Mouse (Mus musculus) C2C12 (cell line): ENCODE measurements at regions not wholly inside any gene's neighbourhood (a gene's known extent, or its start where the extent isn't known, plus 50 kb on each side); places are given as distances from the start of the nearest gene placed in this dataset.

ENCODE experiments used
- H3K27me3 ChIP-seq: one replicate; pipeline ENCODE4 v1.6.1; 2011; ENCODE audit not compliant: control insufficient read depth, insufficient read depth, insufficient read length
- H3K36me3 ChIP-seq: one replicate; pipeline ENCODE4 v1.6.1; 2011; ENCODE audit not compliant: control insufficient read depth, insufficient read depth
- H3K4me3 ChIP-seq: one replicate; pipeline ENCODE4 v1.5.1; 2011; ENCODE audit warnings: mild to moderate bottlenecking, control low read depth; ENCODE audit not compliant: poor library complexity, insufficient read depth, severe bottlenecking
- H3K79me2 ChIP-seq: one replicate; pipeline ENCODE4 v1.6.1; 2011; ENCODE audit not compliant: control insufficient read depth, insufficient read depth
- H3K79me3 ChIP-seq: one replicate; pipeline ENCODE4 v1.6.1; 2011; ENCODE audit warnings: low read depth, control low read depth
- H3ac ChIP-seq: one replicate; pipeline ENCODE3; 2011; ENCODE audit warnings: low read depth; ENCODE audit not compliant: control insufficient read depth, insufficient read length
- CEBPB ChIP-seq: IDR thresholded peaks from one replicate; pipeline ENCODE4 v1.6.1; 2011; ENCODE audit warnings: low read depth, mild to moderate bottlenecking, control low read depth, moderate library complexity
- CTCF ChIP-seq: IDR thresholded peaks from one replicate; pipeline ENCODE4 v1.5.1; 2011; ENCODE audit not compliant: control insufficient read depth, insufficient read depth, insufficient read length
- FOSL1 ChIP-seq: IDR thresholded peaks from one replicate; pipeline ENCODE4 v1.8.0; 2011; ENCODE audit warnings: mild to moderate bottlenecking, low read length; ENCODE audit not compliant: poor library complexity, insufficient read depth, severe bottlenecking
- MAX ChIP-seq: IDR thresholded peaks from one replicate; pipeline ENCODE4 v1.6.1; 2011; ENCODE audit warnings: mild to moderate bottlenecking, control low read depth
- MYOD1 ChIP-seq: IDR thresholded peaks from one replicate; pipeline ENCODE4 v1.6.1; 2011; ENCODE audit warnings: low read depth; ENCODE audit not compliant: control insufficient read depth, insufficient read length
- MYOG ChIP-seq: IDR thresholded peaks from one replicate; pipeline ENCODE4 v1.6.1; 2011; ENCODE audit not compliant: control insufficient read depth, insufficient read length; ENCODE audit errors: extremely low read depth
- USF1 ChIP-seq: IDR thresholded peaks from one replicate; pipeline ENCODE4 v1.6.1; 2011; ENCODE audit warnings: low read depth, mild to moderate bottlenecking, control low read depth, moderate library complexity

GRCm38 (mm10) chr4:32130594-32130993 is 108.0 kb upstream of the Bach2 start:
- H3K79me2 ChIP-seq: no peaks in the 10 kb centered on the region
- TF ChIP-seq FOSL1: no peak
- TF ChIP-seq MYOD1: no peak
- no peak for TF ChIP-seq CTCF
- no peak for TF ChIP-seq MYOG
- no peak for TF ChIP-seq USF1
- TF ChIP-seq CEBPB: no peak
- no peak for TF ChIP-seq MAX
- H3ac ChIP-seq: no peak overlapping the region
- H3K4me3 ChIP-seq: no peak overlapping the region
- no peaks in the 10 kb centered on the region for H3K27me3 ChIP-seq
- H3K79me3 ChIP-seq: no peaks in the 10 kb centered on the region
- no peaks in the 10 kb centered on the region for H3K36me3 ChIP-seq

GRCm38 (mm10) chr4:32131819-32132218 is 106.8 kb upstream of the Bach2 start:
- H3K36me3 ChIP-seq: no peaks in the 10 kb centered on the region
- no peak overlapping the region for H3ac ChIP-seq
- H3K27me3 ChIP-seq: no peaks in the 10 kb centered on the region
- no peaks in the 10 kb centered on the region for H3K79me2 ChIP-seq
- H3K79me3 ChIP-seq: no peaks in the 10 kb centered on the region
- no peak overlapping the region for H3K4me3 ChIP-seq
- no peak for TF ChIP-seq MYOG
- no peak for TF ChIP-seq CEBPB
- TF ChIP-seq FOSL1: no peak
- TF ChIP-seq USF1: no peak
- TF ChIP-seq CTCF: no peak
- TF ChIP-seq MAX: no peak
- no peak for TF ChIP-seq MYOD1

GRCm38 (mm10) chr4:32136151-32136550 is 102.5 kb upstream of the Bach2 start:
- Histone ChIP-seq H3K79me2 (no peaks in the 10 kb centered on the region), H3ac (no peak overlapping the region), H3K36me3 (no peaks in the 10 kb centered on the region), H3K27me3 (no peaks in the 10 kb centered on the region), H3K79me3 (no peaks in the 10 kb centered on the region), H3K4me3 (no peak overlapping the region)
- TF ChIP-seq MYOD1: no peak
- TF ChIP-seq USF1: no peak
- no peak for TF ChIP-seq MYOG
- TF ChIP-seq MAX: no peak
- TF ChIP-seq CTCF: no peak
- no peak for TF ChIP-seq FOSL1
- TF ChIP-seq CEBPB: no peak

- H3ac ChIP-seq: no peak overlapping the region
- H3K27me3 ChIP-seq: no peaks in the 10 kb centered on the region
- H3K79me3 ChIP-seq: no peaks in the 10 kb centered on the region
- no peaks in the 10 kb centered on the region for H3K36me3 ChIP-seq
- no peak overlapping the region for H3K4me3 ChIP-seq
- no peaks in the 10 kb centered on the region for H3K79me2 ChIP-seq
- no peak for TF ChIP-seq CEBPB
- no peak for TF ChIP-seq USF1
- no peak for TF ChIP-seq MYOD1
- no peak for TF ChIP-seq FOSL1
- TF ChIP-seq CTCF: no peak
- TF ChIP-seq MAX: no peak
- TF ChIP-seq MYOG: no peak
These were observed 101.4 kb upstream of the Bach2 start for GRCm38 (mm10) chr4:32137243-32137642.

- no peak overlapping the region for H3K4me3 ChIP-seq
- no peaks in the 10 kb centered on the region for H3K79me2 ChIP-seq
- H3ac ChIP-seq: no peak overlapping the region
- H3K79me3 ChIP-seq: no peaks in the 10 kb centered on the region
- no peaks in the 10 kb centered on the region for H3K36me3 ChIP-seq
- no peaks in the 10 kb centered on the region for H3K27me3 ChIP-seq
- TF ChIP-seq USF1 (no peak), FOSL1 (no peak), MYOG (no peak), CEBPB (no peak), MAX (no peak), CTCF (no peak), MYOD1 (no peak)
These were observed 100.6 kb upstream of the Bach2 start for GRCm38 (mm10) chr4:32137966-32138365.

GRCm38 (mm10) chr4:32139586-32139985 is 99.0 kb upstream of the Bach2 start:
- TF ChIP-seq MYOD1 (no peak), MYOG (no peak), FOSL1 (no peak), USF1 (no peak)
- no peaks in the 10 kb centered on the region for H3K79me3 ChIP-seq
- H3K4me3 ChIP-seq: no peak overlapping the region
- no peaks in the 10 kb centered on the region for H3K36me3 ChIP-seq
- H3K79me2 ChIP-seq: no peaks in the 10 kb centered on the region
- no peaks in the 10 kb centered on the region for H3K27me3 ChIP-seq
- H3ac ChIP-seq: no peak overlapping the region
